In genomic region chr13:113976936-113977335, GRCm38 (mm10) we compare ENCODE assay signal across 20 mouse cellular contexts.
"Had no signal": no experiment of that assay in that cellular context is flagged by ENCODE, and none has a peak within 500 bp of the region (broad histone marks: within the 10 kb centered on the region; RNA-seq: fewer than 3 reads in every experiment).

No protein-coding gene starts in this region.

- H3K27me3 ChIP-seq: lung, embryonic 15.5 days; neural tube, embryonic 15.5 days had no signal

- H3K4me1 ChIP-seq: lung, embryonic 15.5 days had no signal

- DNase-seq: lung, adult 2 months; lung, postnatal 14 days; lung, postnatal 4 days; midbrain, embryonic 14.5 days; retina, postnatal 1 day; right cerebral cortex, adult 18-20 months; right cerebral cortex, postnatal 25 days; right cerebral cortex, postnatal 4 days; spleen, adult 18-20 months; thymus, adult 18-20 months; thymus, postnatal 14 days; thymus, postnatal 36 days had no signal

- H3K4me3 ChIP-seq: lung, embryonic 15.5 days; midbrain, embryonic 10.5 days; midbrain, embryonic 12.5 days; myocyte; neural tube, embryonic 13.5 days; neural tube, embryonic 15.5 days had no signal

- H3K4me2 ChIP-seq: lung, embryonic 15.5 days; midbrain, embryonic 12.5 days; neural tube, embryonic 13.5 days; neural tube, embryonic 15.5 days had no signal

- H3K27ac ChIP-seq: lung, embryonic 15.5 days; midbrain, embryonic 10.5 days; midbrain, embryonic 12.5 days; neural tube, embryonic 13.5 days; neural tube, embryonic 15.5 days had no signal

- H3K36me3 ChIP-seq: lung, embryonic 15.5 days; midbrain, embryonic 10.5 days; midbrain, embryonic 12.5 days; neural tube, embryonic 13.5 days; neural tube, embryonic 15.5 days had no signal

- ATAC-seq: lung, postnatal 0 days; midbrain, embryonic 16.5 days had no signal

- H3K9ac ChIP-seq: lung, embryonic 15.5 days; midbrain, embryonic 12.5 days; neural tube, embryonic 13.5 days; neural tube, embryonic 15.5 days had no signal

- H3K9me3 ChIP-seq: lung, embryonic 15.5 days; midbrain, embryonic 10.5 days; midbrain, embryonic 12.5 days; neural tube, embryonic 13.5 days; neural tube, embryonic 15.5 days had no signal
